Mouse (Mus musculus) left cerebral cortex, postnatal 14 days (tissue): ENCODE results near the gene Tesk1. TPM values are rescaled to one million over a fixed set of nuclear protein-coding genes. Genes with fewer than 3 reads are reported as not detected.
"Not testable (repeated sequence)": the region's sequence is repeated elsewhere in the genome, so short reads cannot be mapped to it uniquely, and the experiment has no call there.

Experiments
- DNase-seq, 2 experiments: peaks; one replicate each; pipeline ENCODE4 v3.0.0; 2021 to 2022; ENCODE audit warnings: low spot score in 2 of 2, mixed read lengths in 1 of 2
- intact Hi-C: fragments of 180-260 bp; cut with DNase I; formaldehyde crosslinking; loops from one replicate; pipeline ENCODE4 v1.15.1; 2025
- total RNA-seq, 2 experiments: library from RNA; stranded (reverse); gene quantifications; 2 replicates each; pipeline ENCODE4 v1.2.3; 2021

Tesk1 gene
- total RNA-seq, 2 experiments from 2014 or later, result 63.7 to 69.4 TPM

DNA sequence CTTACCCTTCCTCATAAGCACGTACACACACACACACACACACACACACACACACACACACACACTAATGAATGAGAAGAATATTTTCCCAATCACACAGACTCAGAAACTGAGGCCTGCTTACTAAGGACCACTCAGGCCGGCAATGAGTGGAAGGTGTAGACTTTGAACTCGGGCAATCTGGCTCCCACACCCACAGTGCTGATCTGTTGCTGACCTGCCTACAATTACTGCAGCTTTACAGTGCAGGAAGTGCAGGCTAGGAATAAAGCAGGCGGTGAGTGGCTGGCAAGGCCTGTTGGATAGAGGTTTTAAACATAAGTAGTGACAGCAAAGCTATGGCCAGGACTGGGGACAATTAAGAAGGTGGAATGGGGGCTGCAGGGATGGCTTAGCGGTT lies 39.2 kb downstream of the Tesk1 start:
- intact Hi-C loops, result no loop called here
- DNase-seq, result no peak

DNA sequence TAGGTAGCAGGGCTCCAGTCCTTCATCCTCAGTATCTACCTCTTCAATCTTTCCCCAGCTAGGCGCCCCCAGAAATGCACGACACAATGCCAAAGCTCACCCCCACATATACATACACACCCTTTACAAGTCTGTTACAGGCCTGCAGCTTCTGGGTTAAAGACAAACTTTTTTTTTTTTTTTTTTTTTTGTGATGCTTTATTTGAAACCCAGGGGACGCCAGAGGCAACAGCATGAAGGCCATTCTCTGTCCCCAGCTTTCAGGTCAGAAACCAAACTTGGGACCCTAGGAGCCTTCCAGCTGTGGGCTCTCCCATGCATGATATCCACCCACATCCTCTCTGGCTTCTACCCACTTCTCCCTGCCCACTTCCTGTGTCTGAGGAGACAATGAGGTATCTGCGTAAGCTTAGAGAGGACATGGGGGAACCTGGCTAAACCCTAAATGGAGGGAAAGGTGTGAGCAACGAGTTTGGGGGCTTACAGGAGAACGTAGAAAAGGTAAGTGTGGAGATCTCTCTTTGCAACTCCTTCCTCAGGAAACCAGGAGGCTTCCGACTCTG lies 40.2 kb downstream of the Tesk1 start:
- DNase-seq, result no peak
- intact Hi-C loops, result no loop called here

DNA sequence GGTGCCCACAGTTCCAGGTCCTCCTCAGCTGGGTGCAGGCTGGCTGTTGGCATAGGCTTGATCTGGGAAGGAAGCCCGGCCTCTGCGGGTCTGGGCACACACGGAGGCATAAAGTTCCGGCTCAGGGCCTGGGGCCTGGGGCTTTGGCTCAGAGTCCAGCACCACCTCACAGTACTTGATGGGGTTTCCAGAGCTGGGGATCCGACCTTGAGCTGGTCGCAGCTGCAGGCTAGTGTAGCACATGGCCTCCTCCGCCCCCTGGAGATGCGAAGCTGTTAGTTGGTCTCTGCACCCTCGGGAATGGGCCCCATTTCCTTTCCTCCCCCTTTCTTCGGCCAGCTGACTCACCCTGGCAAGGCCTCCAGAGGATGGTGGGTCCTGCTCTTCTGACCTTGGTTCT lies 40.9 kb downstream of the Tesk1 start:
- no peak for DNase-seq
- intact Hi-C loops, result no loop called here

DNA sequence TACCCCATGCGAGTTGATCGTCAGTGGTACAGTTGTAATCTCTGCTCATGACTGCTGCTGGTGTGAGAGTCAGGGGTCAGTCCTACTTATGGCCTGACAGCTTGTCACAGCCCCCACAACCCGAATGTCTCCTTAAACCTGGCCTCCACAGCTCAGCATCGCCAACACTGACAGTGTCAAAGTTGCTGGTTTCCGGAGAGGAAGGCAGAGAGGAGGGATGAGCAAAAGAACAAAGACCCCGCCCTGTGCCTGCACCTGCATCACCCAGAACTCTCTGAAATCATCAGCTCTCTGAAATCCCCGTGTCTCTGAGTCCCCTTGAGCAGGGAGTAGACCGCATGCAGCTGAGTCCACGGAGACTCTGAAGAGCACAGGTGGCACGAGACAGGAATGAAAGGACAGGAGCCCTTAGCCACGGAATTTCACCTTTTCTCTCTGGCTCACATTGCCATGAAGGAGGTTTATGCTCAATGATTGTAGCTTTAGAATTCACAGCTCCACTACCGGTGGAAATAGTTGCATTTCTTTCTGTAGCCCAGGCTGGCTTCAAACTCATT lies 41.9 kb downstream of the Tesk1 start, which contains the start of gene Sit1:
Sit1 (minus strand) TSS at position 200 of the 557 bp plus-strand sequence.
- DNase-seq, result no peak
- intact Hi-C loops, result no loop called here

DNA sequence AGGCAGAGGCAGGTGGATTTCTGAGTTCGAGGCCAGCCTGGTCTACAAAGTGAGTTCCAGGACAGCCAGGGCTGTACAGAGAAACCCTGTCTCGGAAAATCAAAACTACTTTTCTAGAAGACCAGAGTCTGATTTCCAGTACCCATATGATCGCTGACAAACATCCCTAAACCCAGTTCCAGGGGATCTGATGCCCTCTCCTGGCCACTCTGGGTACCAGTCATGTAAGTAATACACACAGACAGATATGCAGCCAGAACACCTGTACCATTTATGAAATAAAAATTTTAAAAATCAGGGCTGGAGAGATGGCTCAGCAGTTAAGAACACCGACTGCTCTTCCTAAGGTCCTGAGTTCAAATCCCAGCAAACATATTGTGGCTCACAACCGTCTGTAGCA lies 43.9 kb downstream of the Tesk1 start:
- intact Hi-C loops, result not testable (repeated sequence)

DNA sequence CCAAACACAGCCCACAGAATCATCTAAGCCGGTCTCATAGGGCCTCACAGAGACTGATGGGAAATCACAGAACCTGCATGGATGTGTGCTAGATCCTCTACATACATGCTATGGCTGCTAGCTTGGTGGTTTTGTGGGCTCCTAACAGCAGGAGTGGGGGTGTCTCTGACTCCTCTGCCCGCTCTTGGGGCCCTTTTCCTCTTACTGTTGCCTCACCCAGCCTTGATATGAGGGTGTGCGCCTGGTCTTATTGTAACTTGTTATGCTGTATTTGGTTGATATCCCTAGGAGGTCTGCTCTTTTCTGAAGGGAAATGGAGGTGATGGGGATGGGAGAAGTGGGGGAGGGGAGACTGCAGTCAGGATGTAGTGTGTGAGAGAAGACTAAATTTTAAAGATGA lies 47.9 kb downstream of the Tesk1 start:
- intact Hi-C loops, result no loop called here
- no peak for DNase-seq

More for the DNA sequence above, 43.9 kb downstream of the Tesk1 start:
- DNase-seq, result not testable (repeated sequence)

DNA sequence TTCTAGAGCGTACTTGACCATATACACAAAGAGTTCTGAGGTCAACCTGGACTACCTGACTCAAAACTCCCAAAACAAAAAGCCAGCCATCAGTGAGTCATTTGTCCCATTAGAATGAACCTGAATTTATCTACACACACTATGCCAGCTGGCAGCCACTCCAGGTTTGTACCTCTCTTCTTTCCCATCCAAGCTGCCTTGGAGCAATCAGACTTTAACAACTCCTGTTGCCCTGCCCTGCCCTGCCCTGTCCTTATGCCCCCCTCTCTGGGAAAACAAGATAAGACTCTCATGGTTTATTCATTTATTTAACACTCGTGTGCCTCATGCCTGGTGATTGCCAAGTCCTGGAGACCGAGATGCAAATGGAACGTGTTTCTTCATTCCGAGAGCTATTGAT lies 49.1 kb downstream of the Tesk1 start:
- no peak for DNase-seq
- intact Hi-C loops, result no loop called here

DNA sequence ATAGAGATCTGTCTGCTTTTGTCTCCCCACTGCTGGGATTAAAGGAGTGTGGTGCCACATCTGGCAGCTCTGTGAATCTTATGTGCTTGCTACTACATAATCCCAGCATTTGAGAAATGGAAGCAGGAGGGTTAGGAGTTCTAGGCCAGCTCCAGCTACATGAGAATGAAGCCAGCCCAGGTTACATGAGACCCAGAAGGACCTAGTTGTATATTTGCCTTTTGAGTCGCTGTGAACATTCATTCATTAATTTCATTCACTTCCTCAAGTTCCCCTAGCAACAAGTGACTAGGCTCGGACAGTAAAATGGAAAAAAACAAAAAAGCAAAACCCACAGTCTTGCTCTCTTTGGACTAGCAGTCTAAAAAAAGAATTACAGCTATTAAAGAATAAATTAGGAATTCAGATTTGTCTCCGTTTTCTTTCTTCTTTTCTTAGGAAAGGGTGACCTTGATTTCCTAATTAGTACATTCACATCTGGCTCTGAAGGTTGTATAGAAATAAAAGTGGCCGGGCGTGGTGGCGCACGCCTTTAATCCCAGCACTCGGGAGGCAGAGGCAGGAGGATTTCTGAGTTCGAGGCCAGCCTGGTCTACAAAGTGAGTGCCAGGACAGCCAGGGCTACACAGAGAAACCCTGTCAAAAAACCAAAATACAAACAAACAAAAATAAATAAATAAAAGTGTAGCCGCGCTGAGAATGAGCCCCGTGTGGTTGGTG lies 50.5 kb downstream of the Tesk1 start:
- DNase-seq, result peak in 1 of 2 experiments; percentile 9
- intact Hi-C loops, result no loop called here

DNA sequence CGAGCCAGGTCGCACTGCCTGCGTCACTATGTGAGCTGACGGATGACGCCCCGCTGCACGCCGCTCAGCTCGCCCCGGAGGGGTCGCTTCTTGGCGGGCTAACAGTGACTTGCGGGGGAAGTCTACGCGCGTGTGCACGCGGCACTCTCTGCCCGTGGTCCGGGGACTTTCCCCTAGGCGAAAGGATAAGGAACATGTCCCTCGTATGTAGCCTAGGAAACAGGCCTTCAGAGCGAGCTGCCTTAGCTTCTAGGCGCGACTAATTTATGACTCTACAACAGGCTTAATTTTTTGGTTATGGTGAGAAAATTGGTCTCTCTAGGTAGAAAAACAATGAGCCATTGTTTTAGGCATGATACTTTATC lies 51.1 kb downstream of the Tesk1 start, which contains the start of gene Ccdc107:
Ccdc107 (plus strand) TSS at position 80 of the 365 bp plus-strand sequence.
- intact Hi-C loops, result no loop called here
- DNase-seq, result peak; percentile 94 to 96

DNA sequence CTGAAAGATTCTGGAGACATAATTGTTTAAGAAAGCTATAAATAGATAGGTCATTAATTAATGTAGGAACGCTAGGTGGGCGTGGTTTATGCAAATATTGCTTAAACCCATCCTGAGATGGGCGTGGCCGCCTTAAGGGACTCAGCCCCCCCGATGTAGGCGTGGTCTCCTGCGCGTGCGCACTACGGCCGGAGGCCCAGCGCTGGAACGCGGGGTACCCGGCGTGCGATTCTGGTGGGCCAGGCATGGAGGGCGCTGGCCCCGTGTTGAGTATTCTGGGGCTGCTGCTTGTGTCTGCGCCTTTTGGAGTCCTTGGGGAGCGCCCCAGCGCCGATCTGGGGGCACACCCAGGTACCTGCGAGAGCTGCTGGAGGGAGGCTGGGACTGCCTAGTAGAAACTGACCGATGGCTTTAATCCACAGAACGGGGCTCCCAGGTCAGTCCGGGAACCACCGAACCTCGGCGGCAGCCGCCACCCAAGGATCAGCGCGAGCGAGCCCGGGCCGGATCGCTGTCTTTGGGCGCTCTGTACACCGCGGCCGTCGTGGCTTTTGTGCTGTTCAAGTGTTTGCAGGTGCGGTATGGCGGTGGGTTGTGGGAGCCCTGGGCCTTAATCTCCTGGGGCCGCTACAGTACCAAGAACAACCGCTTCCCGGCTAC lies 51.6 kb downstream of the Tesk1 start:
- peak; percentile 98 for DNase-seq

DNA sequence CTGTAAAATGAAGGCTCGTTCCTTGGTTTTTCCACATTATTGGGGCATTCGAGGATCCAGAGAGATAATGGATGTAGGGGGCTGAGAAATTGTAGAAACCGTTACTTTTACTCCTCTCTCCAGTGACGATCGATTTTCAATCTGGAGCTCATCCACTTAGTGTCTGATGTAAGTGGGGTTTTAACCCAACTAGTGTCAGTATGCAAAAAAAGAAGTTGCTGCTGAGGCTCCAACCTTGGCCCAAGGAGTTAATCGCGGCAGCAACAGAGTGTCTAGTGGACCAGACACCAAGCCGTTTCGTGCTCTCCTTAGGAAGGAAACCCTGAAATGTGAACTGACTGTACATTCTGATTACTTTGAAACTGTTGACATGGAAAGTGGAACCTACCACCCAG lies 52.1 kb downstream of the Tesk1 start:
- intact Hi-C loops, result no loop called here
- no peak for DNase-seq

More for the DNA sequence above, 51.6 kb downstream of the Tesk1 start:
- intact Hi-C loops, result no loop called here

DNA sequence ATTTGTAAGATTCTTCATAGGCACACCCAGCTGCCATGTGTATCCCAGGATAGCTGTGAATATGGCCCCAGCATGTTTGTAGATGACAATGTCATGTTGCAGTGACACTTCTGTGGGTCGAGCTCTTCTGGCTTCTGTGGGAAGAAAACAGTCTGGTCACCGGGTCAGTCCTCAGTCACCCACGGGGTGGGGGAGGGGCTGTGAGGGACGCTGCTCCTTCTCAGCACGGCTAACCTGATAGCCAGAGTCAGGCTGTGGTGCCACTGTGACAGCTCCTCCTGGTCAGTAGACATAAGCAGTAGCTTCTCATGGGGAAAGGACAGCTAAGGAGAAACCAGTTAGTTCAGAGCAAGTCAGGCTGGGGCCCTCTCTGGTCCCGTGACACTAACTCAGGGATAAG lies 54.8 kb downstream of the Tesk1 start:
- no peak for DNase-seq
- intact Hi-C loops, result loop anchor here (5.0 kb wide), 1 partner anchor 66 kb away; the partner anchor contains the start of genes Creb3 and Tln1

DNA sequence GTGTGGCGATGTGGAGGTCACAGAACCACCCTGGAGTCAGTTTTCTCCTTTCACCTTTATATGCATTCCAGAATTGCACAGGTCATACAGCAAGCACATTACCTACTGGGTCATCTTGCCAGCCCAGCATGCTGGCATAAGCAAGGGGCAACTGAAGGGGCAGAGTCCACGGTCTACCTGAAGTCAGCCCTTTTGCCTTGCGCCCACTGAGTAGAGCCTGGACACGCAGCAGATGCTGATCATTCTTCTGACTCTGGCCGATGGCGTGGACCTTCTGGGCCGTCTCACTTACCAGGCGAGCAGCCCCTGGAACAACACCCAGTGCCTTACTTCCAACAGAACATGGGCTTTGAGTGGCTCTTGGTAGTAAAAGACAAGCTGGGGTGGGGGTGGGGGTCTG lies 55.7 kb downstream of the Tesk1 start:
- no peak for DNase-seq
- intact Hi-C loops, result loop anchor here (5.0 kb wide), 1 partner anchor 65 kb away; the partner anchor contains the start of genes Creb3 and Tln1

Other genes with a start within 250 kb of the Tesk1 start
- gene Atp8b5, start 174.8 kb upstream of the Tesk1 start, total RNA-seq, result under 1 TPM; 0.22 to 0.53 TPM
- 100 to 1,000 TPM; 128 to 142 TPM for gene Rusc2, start 60.0 kb upstream of the Tesk1 start, total RNA-seq
- under 1 TPM; 0.33 to 0.74 TPM for gene Fam166b, start 12.8 kb upstream of the Tesk1 start, total RNA-seq
- gene Cd72, start 12.7 kb downstream of the Tesk1 start, total RNA-seq, result under 1 TPM in 1 of 2 experiments, not detected in 1; 0.36 TPM
- gene Sit1, start 41.8 kb downstream of the Tesk1 start, total RNA-seq, result not detected
- gene Ccdc107, start 51.0 kb downstream of the Tesk1 start, total RNA-seq, result 10 to 100 TPM; 23.0 to 29.0 TPM
- gene Arhgef39, start 57.8 kb downstream of the Tesk1 start, total RNA-seq, result 1 to 10 TPM; 1.4 to 2.1 TPM
- under 1 TPM; 0.27 to 0.44 TPM for gene Car9, start 65.0 kb downstream of the Tesk1 start, total RNA-seq
- 1 to 10 TPM; 6.0 to 7.6 TPM for gene Tpm2, start 81.8 kb downstream of the Tesk1 start, total RNA-seq
- gene Creb3, start 120.4 kb downstream of the Tesk1 start, total RNA-seq, result 10 to 100 TPM; 68.9 to 69.2 TPM
- gene Tln1, start 120.8 kb downstream of the Tesk1 start, total RNA-seq, result 10 to 100 TPM; 53.6 to 60.4 TPM
- 10 to 100 TPM; 47.7 to 56.3 TPM for gene Rgp1, start 136.8 kb downstream of the Tesk1 start, total RNA-seq
- gene Gba2, start 136.9 kb downstream of the Tesk1 start, total RNA-seq, result 10 to 100 TPM; 67.8 to 71.5 TPM
- gene Msmp, start 142.6 kb downstream of the Tesk1 start, total RNA-seq, result not detected
- 10 to 100 TPM; 38.5 to 43.3 TPM for gene Npr2, start 190.0 kb downstream of the Tesk1 start, total RNA-seq
- gene Spag8, start 211.7 kb downstream of the Tesk1 start, total RNA-seq, result under 1 TPM; 0.68 to 0.75 TPM
- 10 to 100 TPM; 32.7 to 36.7 TPM for gene Hint2, start 214.5 kb downstream of the Tesk1 start, total RNA-seq
- gene Tmem8b, start 227.0 kb downstream of the Tesk1 start, total RNA-seq, result 10 to 100 TPM; 66.6 to 75.5 TPM
- 1 to 10 TPM; 1.3 to 1.8 TPM for gene Fam221b, start 227.2 kb downstream of the Tesk1 start, total RNA-seq